Mouse (Mus musculus) retina, postnatal 7 days (tissue): ENCODE results near the gene Chrnd.

Source experiments
- DNase-seq: peaks from one replicate; pipeline ENCODE4 v3.0.0-alpha.2; 2012; ENCODE audit warnings: low read depth, low spot score

Gene Chrnd

GRCm38 (mm10) chr1:87227160-87227550 lies 36.7 kb downstream of the Chrnd start:
- no peak for DNase-seq

GRCm38 (mm10) chr1:87230606-87231005 lies 40.2 kb downstream of the Chrnd start:
- no peak for DNase-seq

DNA sequence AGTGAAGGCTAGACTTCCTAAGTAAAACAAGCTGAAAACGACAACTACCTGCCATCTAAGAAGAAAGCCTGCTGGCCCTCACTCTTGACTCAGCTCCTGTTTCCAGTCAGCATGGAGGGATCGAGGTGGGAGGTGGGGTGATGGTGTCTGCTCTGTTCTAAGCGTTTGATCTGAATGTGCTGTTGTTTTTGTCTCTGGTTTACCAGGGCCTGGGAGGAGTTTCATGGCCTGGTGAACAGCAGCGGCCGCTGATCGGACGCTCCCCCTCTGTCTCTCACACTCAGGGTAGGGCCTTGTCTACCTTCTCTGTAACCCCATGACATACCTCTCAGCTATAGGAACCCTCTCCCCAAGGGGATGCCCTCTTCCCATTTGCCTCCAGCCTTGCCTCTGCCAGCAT lies 41.8 kb downstream of the Chrnd start:
- no peak for DNase-seq

DNA sequence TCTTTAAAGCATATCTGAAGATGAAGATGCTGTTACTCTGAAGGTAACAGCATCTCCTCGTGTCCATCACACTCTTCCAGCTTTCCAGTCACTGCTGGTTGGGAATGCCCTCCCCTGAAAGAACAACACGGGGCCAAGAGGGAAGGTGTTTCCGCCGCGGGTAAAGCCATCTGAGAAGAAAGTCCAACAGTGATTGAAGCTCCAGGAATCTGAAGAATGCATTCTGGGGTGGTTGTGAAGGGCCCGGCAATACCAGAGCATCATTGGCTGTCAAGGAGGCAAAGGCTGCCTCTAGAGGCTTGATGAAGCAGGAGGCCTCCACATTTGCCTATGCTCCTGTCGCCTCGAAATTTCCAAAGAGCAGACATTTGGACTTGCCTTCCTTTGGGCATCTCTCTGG lies 48.6 kb downstream of the Chrnd start:
- DNase-seq: no peak

- DNase-seq: no peak
Observed at GRCm38 (mm10) chr1:87243021-87243420, 52.6 kb downstream of the Chrnd start.

GRCm38 (mm10) chr1:87245430-87245829 lies 55.0 kb downstream of the Chrnd start:
- no peak for DNase-seq

DNA sequence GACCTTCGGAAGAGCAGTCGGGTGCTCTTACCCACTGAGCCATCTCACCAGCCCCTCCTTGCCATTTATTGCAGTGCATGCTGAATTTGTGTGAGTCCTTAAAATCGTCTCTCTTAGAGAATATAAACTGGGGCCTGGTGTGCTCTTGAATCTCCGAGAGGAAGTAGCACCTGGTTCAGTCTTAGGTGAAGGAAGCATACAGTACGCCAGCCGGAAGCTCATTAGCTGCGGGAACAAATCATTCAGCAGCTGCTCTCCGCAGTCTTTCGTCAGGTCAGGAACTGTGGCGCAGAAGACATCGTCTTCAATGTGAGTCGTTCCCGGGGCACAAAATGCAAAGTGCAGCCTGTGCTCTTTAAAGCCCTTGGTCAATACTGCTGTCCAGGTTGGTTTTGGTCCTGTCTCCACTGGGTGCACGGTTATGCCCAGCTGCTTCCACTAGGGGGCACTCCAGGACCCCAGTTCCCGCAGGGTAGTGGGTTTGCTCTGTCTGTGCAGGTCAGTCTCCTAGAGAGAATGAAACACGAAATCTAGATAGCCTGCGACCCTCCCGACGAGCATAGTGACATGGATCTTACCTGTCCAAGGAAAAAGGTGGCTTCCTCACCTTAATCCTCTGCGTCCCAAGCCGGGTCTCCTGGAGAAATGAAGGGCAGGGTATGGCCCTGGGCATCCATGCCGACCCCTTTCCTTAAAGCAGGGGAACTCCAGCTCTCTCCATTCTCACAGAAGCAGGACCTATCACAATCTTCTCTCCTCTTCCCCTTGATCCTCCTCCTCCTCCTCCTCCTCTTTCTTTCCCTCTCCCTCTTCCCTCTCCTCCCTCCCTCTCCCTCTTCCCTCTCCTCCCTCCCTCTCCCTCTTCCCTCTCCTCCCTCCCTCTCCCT lies 55.8 kb downstream of the Chrnd start:
- DNase-seq: peak; percentile 62
